Mouse (Mus musculus) hindbrain, embryonic 14.5 days (tissue): ENCODE measurements around the gene Gm20441. TPM values are rescaled to one million over a fixed set of nuclear protein-coding genes. Genes with fewer than 3 reads are reported as not detected.

Experiments used
- ATAC-seq: fragments of 200-750 bp; cut with Nextera tagmentation; 2 replicates; pipeline ENCODE4 v1.8.0; 2017; ENCODE audit warnings: moderate number of reproducible peaks, mild to moderate bottlenecking, moderate TSS enrichment, moderate library complexity; ENCODE audit not compliant: low FRiP score
- DNase-seq: peaks from one replicate; pipeline ENCODE4 v3.0.0-alpha.2; 2015; ENCODE audit warnings: low spot score
- H3K27ac ChIP-seq: fragments of 300-500 bp; sonication (generic); 2 replicates; pipeline ENCODE4 v1.5.1; 2014; ENCODE audit warnings: mild to moderate bottlenecking, moderate library complexity
- H3K27me3 ChIP-seq: fragments of 300-500 bp; sonication (generic); 2 replicates; pipeline ENCODE4 v1.6.1; 2014; ENCODE audit warnings: mild to moderate bottlenecking, low read length, mixed read lengths; ENCODE audit not compliant: control insufficient read depth, insufficient read depth
- H3K36me3 ChIP-seq: fragments of 300-500 bp; sonication (generic); replicated peaks from 2 replicates; pipeline ENCODE4 v1.6.1; 2014; ENCODE audit not compliant: control insufficient read depth, insufficient read depth
- H3K4me1 ChIP-seq: fragments of 300-500 bp; sonication (generic); replicated peaks from 2 replicates; pipeline ENCODE4 v1.6.1; 2014; ENCODE audit warnings: antibody characterized with exemption, low read length, mixed read lengths; ENCODE audit not compliant: control insufficient read depth, insufficient read depth
- H3K4me2 ChIP-seq: fragments of 300-500 bp; sonication (generic); replicated peaks from 2 replicates; pipeline ENCODE4 v1.6.1; 2014; ENCODE audit warnings: mild to moderate bottlenecking, moderate library complexity
- H3K4me3 ChIP-seq: fragments of 300-500 bp; sonication (generic); replicated peaks from 2 replicates; pipeline ENCODE4 v1.5.1; 2014; ENCODE audit warnings: mild to moderate bottlenecking, low read length
- H3K9ac ChIP-seq: fragments of 300-500 bp; sonication (generic); 2 replicates; pipeline ENCODE4 v1.6.1; 2014
- H3K9me3 ChIP-seq: fragments of 300-500 bp; sonication (generic); 2 replicates; pipeline ENCODE4 v1.6.1; 2016; ENCODE audit warnings: low read length; ENCODE audit not compliant: control insufficient read depth
- WGBS: fragments of 180-500 bp; shearing (Covaris S2); extraction: QIAGEN DNeasy Blood & Tissue Kit; methylation state at CpG from one replicate; pipeline ENCODE4 v1.1.7; 2014; 5-methylcytosine and 5-hydroxymethylcytosine counted together
- polyA plus RNA-seq: library from polyadenylated mRNA; unstranded; fragments of >200 nt; fragmentation: Nextera tagmentation; extraction: Ambion mirVana; gene quantifications from 2 replicates; pipeline ENCODE4 v1.2.1, GENCODE M21; 2014

The Gm20441 gene
- polyA plus RNA-seq, 1 experiment from 2014 or later = not detected

DNA sequence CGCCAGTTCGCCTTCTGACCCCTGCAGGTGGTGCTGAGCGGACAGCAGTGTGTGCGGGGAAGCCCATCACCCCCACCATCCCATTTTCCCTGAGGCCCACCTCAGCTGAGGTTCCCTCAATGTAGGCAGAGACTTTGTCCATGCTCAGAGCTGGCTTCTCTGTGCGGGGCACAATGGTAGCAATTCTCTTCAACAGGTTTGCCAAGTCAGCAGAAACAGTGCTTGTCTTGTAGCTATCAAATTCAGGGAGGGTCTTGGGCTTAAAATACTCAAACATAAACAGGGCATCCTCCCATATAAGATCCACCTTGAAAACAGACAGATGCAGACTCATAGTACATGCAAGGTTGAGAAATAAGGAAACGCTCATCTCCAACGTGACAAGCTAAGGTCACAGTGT lies 55.3 kb downstream of the Gm20441 start:
- Histone ChIP-seq H3K4me1 (no peaks in the 10 kb centered on the region), H3K4me2 (no peak overlapping the region), H3K9me3 (no peaks in the 10 kb centered on the region), H3K27me3 (no peaks in the 10 kb centered on the region), H3K9ac (no peak overlapping the region), H3K4me3 (no peak overlapping the region), H3K36me3 (peaks cover 96% of the 10 kb centered on the region), H3K27ac (no peak overlapping the region)
- DNase-seq = no peak
- WGBS = 94% methylated on average over 7 of the region's 7 CpGs
- no peak for ATAC-seq

Other genes with a start within 250 kb of the Gm20441 start
- gene Lrrc75b, start 220.6 kb downstream of the Gm20441 start, polyA plus RNA-seq = 34.5 and 43.5 TPM in 2 replicates
- 1.6 and 1.7 TPM in 2 replicates for gene Ggt1, start 219.3 kb downstream of the Gm20441 start, polyA plus RNA-seq
- 2.1 and 2.7 TPM in 2 replicates for gene Ggt5, start 191.6 kb downstream of the Gm20441 start, polyA plus RNA-seq
- 6.9 and 7.3 TPM in 2 replicates for gene Susd2, start 136.9 kb downstream of the Gm20441 start, polyA plus RNA-seq
- 32.4 and 40.4 TPM in 2 replicates for gene Cabin1, start 16.6 kb downstream of the Gm20441 start, polyA plus RNA-seq
- gene Ddt, start 7.5 kb downstream of the Gm20441 start, polyA plus RNA-seq = 84.3 and 89.8 TPM in 2 replicates
- 0.57 and 1.4 TPM in 2 replicates for gene Gstt3, start 460 bp upstream of the Gm20441 start, polyA plus RNA-seq
- 12.1 and 12.2 TPM in 2 replicates for gene Gstt1, start 17.6 kb upstream of the Gm20441 start, polyA plus RNA-seq
- gene Gstt4, start 41.6 kb upstream of the Gm20441 start, polyA plus RNA-seq = not detected in 2 replicates
- 5.8 and 8.3 TPM in 2 replicates for gene Gstt2, start 56.5 kb upstream of the Gm20441 start, polyA plus RNA-seq
- gene Mif, start 79.3 kb upstream of the Gm20441 start, polyA plus RNA-seq = 1,642 and 1,896 TPM in 2 replicates
- 0.91 and 1.5 TPM in 2 replicates for gene Derl3, start 112.5 kb upstream of the Gm20441 start, polyA plus RNA-seq
- gene Smarcb1, start 140.7 kb upstream of the Gm20441 start, polyA plus RNA-seq = 230 and 231 TPM in 2 replicates
- gene Chchd10, start 152.2 kb upstream of the Gm20441 start, polyA plus RNA-seq = 148 TPM in 2 replicates
- 16.8 and 18.0 TPM in 2 replicates for gene Mmp11, start 155.5 kb upstream of the Gm20441 start, polyA plus RNA-seq
- 2.4 and 3.1 TPM in 2 replicates for gene Gm867, start 159.7 kb upstream of the Gm20441 start, polyA plus RNA-seq
- gene Vpreb3, start 162.1 kb upstream of the Gm20441 start, polyA plus RNA-seq = 0.48 and 1.6 TPM in 2 replicates
- 0.14 TPM in 1 of 2 replicates, not detected in the other for gene Gm5134, start 173.6 kb upstream of the Gm20441 start, polyA plus RNA-seq